Comparison of ENCODE assay signal across 24 mouse cellular contexts in genomic region chr19:48559432-48559831, GRCm38 (mm10).
A peak's percentile ranks its signal among the peaks of the same experiment; 100 is the strongest.
DNase-seq lines count a peak whose midpoint lies in the region; ATAC-seq and TF ChIP-seq lines count a peak whose summit lies in the region.
"Had no signal": no experiment of that assay in that cellular context is flagged by ENCODE, and none has a peak within 500 bp of the region (broad histone marks: within the 10 kb centered on the region; RNA-seq: fewer than 3 reads in every experiment).

No protein-coding gene starts in this region.

- DNase-seq in embryo, embryonic 10.5 days (ENCODE audit: low spot score), result peak; percentile 3
- no peak for DNase-seq in embryo, embryonic 11 days
- no peak for DNase-seq in hindbrain, embryonic 10.5 days (ENCODE audit: low spot score)
- no peak for DNase-seq in liver, postnatal 0 days
- DNase-seq: adrenal gland, adult 8-10 months; adrenal gland, postnatal 25 days; cerebellum, adult 18-20 months; cerebellum, adult 9-10 months; cerebellum, postnatal 14 days; gastrocnemius, postnatal 25 days; heart, adult 18-20 months; heart, postnatal 36 days; kidney, adult 11 months had no signal

- H3K27ac ChIP-seq in forebrain, embryonic 16.5 days (ENCODE audit: low read length), result no peak overlapping the region
- no peak overlapping the region for H3K27ac ChIP-seq in forebrain, embryonic 15.5 days (replicated peaks)
- no peak overlapping the region for H3K27ac ChIP-seq in hindbrain, embryonic 13.5 days
- no peak overlapping the region for H3K27ac ChIP-seq in hindbrain, embryonic 10.5 days
- no peak overlapping the region for H3K27ac ChIP-seq in liver, postnatal 0 days (ENCODE audit: low read depth)
- H3K27ac ChIP-seq: embryonic facial prominence, embryonic 10.5 days; embryonic facial prominence, embryonic 13.5 days; heart, embryonic 15.5 days; hindbrain, embryonic 15.5 days; intestine, embryonic 15.5 days had no signal

- peak; percentile 12; the same call in 1 of the 2 replicates for ATAC-seq in forebrain, embryonic 16.5 days
- ATAC-seq in forebrain, embryonic 15.5 days (replicated peaks), result no peak
- ATAC-seq in hindbrain, embryonic 13.5 days (ENCODE audit: low FRiP score), result peak; percentile 65; the same call in 1 of the 2 replicates
- ATAC-seq in liver, postnatal 0 days, result no peak
- ATAC-seq: activated CD4-positive, CD25-positive, alpha-beta regulatory T cell, adult 4 months; intestine, embryonic 15.5 days had no signal

- no peaks in the 10 kb centered on the region for H3K27me3 ChIP-seq in forebrain, embryonic 16.5 days (replicated peaks; ENCODE audit: control insufficient read depth, insufficient read depth, low read length)
- no peaks in the 10 kb centered on the region for H3K27me3 ChIP-seq in forebrain, embryonic 15.5 days
- no peaks in the 10 kb centered on the region for H3K27me3 ChIP-seq in hindbrain, embryonic 13.5 days
- no peaks in the 10 kb centered on the region for H3K27me3 ChIP-seq in hindbrain, embryonic 10.5 days (ENCODE audit: insufficient read depth, poor library complexity, severe bottlenecking)
- no peaks in the 10 kb centered on the region for H3K27me3 ChIP-seq in liver, postnatal 0 days (ENCODE audit: insufficient read depth, low read length)
- H3K27me3 ChIP-seq: embryonic facial prominence, embryonic 13.5 days; heart, embryonic 12.5 days; heart, embryonic 15.5 days; hindbrain, embryonic 15.5 days; intestine, embryonic 15.5 days had no signal

- 50% methylated on average over 2 of the region's 2 CpGs for WGBS in forebrain, embryonic 16.5 days
- WGBS in forebrain, embryonic 15.5 days, result 60% methylated on average over 2 of the region's 2 CpGs
- 31% methylated on average over 2 of the region's 2 CpGs for WGBS in hindbrain, embryonic 13.5 days
- 64% methylated on average over 2 of the region's 2 CpGs for WGBS in hindbrain, embryonic 10.5 days
- 49% methylated on average over 2 of the region's 2 CpGs for WGBS in liver, postnatal 0 days (ENCODE audit: insufficient replicate concordance)

- no peaks in the 10 kb centered on the region for H3K9me3 ChIP-seq in forebrain, embryonic 16.5 days (ENCODE audit: control insufficient read depth, low read length)
- no peaks in the 10 kb centered on the region for H3K9me3 ChIP-seq in forebrain, embryonic 15.5 days
- H3K9me3 ChIP-seq in hindbrain, embryonic 13.5 days, result no peaks in the 10 kb centered on the region
- no peaks in the 10 kb centered on the region for H3K9me3 ChIP-seq in hindbrain, embryonic 10.5 days
- H3K9me3 ChIP-seq in liver, postnatal 0 days (ENCODE audit: low read length), result no peaks in the 10 kb centered on the region
- H3K9me3 ChIP-seq: embryonic facial prominence, embryonic 10.5 days; embryonic facial prominence, embryonic 13.5 days; heart, embryonic 12.5 days; heart, embryonic 15.5 days; hindbrain, embryonic 15.5 days; intestine, embryonic 15.5 days had no signal

- no peaks in the 10 kb centered on the region for H3K36me3 ChIP-seq in forebrain, embryonic 16.5 days (ENCODE audit: control insufficient read depth, insufficient read depth)
- no peaks in the 10 kb centered on the region for H3K36me3 ChIP-seq in forebrain, embryonic 15.5 days
- H3K36me3 ChIP-seq in hindbrain, embryonic 13.5 days, result no peaks in the 10 kb centered on the region
- no peaks in the 10 kb centered on the region for H3K36me3 ChIP-seq in hindbrain, embryonic 10.5 days
- H3K36me3 ChIP-seq in liver, postnatal 0 days (replicated peaks; ENCODE audit: insufficient read depth, low read length), result no peaks in the 10 kb centered on the region
- H3K36me3 ChIP-seq: embryonic facial prominence, embryonic 10.5 days; embryonic facial prominence, embryonic 13.5 days; heart, embryonic 12.5 days; heart, embryonic 15.5 days; hindbrain, embryonic 15.5 days; intestine, embryonic 15.5 days had no signal

- no peak overlapping the region for H3K4me2 ChIP-seq in forebrain, embryonic 16.5 days (ENCODE audit: low read length)
- no peak overlapping the region for H3K4me2 ChIP-seq in forebrain, embryonic 15.5 days (replicated peaks)
- no peak overlapping the region for H3K4me2 ChIP-seq in hindbrain, embryonic 13.5 days
- no peak overlapping the region for H3K4me2 ChIP-seq in liver, postnatal 0 days (ENCODE audit: low read depth, low read length)
- H3K4me2 ChIP-seq: embryonic facial prominence, embryonic 13.5 days; heart, embryonic 12.5 days; heart, embryonic 15.5 days; hindbrain, embryonic 15.5 days; intestine, embryonic 15.5 days had no signal

- H3K9ac ChIP-seq in forebrain, embryonic 16.5 days (replicated peaks; ENCODE audit: low read depth, low read length), result no peak overlapping the region
- no peak overlapping the region for H3K9ac ChIP-seq in forebrain, embryonic 15.5 days (replicated peaks)
- H3K9ac ChIP-seq in hindbrain, embryonic 13.5 days, result no peak overlapping the region
- no peak overlapping the region for H3K9ac ChIP-seq in liver, postnatal 0 days (replicated peaks)
- H3K9ac ChIP-seq: embryonic facial prominence, embryonic 13.5 days; heart, embryonic 12.5 days; heart, embryonic 15.5 days; hindbrain, embryonic 15.5 days; intestine, embryonic 15.5 days had no signal

- no peak for TF ChIP-seq CTCF in liver, postnatal 0 days (IDR thresholded peaks at IDR 0.05; ENCODE audit: low read depth)

- no peak for TF ChIP-seq EP300 in liver, postnatal 0 days (IDR thresholded peaks at IDR 0.05; ENCODE audit: low read depth)

- H3K4me3 ChIP-seq in forebrain, embryonic 16.5 days (replicated peaks; ENCODE audit: low read length), result no peak overlapping the region
- no peak overlapping the region for H3K4me3 ChIP-seq in forebrain, embryonic 15.5 days
- H3K4me3 ChIP-seq in hindbrain, embryonic 13.5 days, result no peak overlapping the region
- H3K4me3 ChIP-seq in hindbrain, embryonic 10.5 days, result no peak overlapping the region
- no peak overlapping the region for H3K4me3 ChIP-seq in liver, postnatal 0 days (ENCODE audit: low read depth, low read length)
- H3K4me3 ChIP-seq: embryonic facial prominence, embryonic 10.5 days; embryonic facial prominence, embryonic 13.5 days; erythroblast, embryonic 14.5 days; heart, embryonic 12.5 days; heart, embryonic 15.5 days; hindbrain, embryonic 15.5 days; intestine, embryonic 15.5 days had no signal

- H3K4me1 ChIP-seq in forebrain, embryonic 16.5 days (replicated peaks; ENCODE audit: control insufficient read depth, insufficient read depth, low read length), result no peaks in the 10 kb centered on the region
- H3K4me1 ChIP-seq in forebrain, embryonic 15.5 days, result no peaks in the 10 kb centered on the region
- no peaks in the 10 kb centered on the region for H3K4me1 ChIP-seq in hindbrain, embryonic 13.5 days (replicated peaks)
- no peaks in the 10 kb centered on the region for H3K4me1 ChIP-seq in hindbrain, embryonic 10.5 days (replicated peaks)
- no peaks in the 10 kb centered on the region for H3K4me1 ChIP-seq in liver, postnatal 0 days (ENCODE audit: insufficient read depth)
- H3K4me1 ChIP-seq: embryonic facial prominence, embryonic 10.5 days; embryonic facial prominence, embryonic 13.5 days; heart, embryonic 12.5 days; heart, embryonic 15.5 days; hindbrain, embryonic 15.5 days; intestine, embryonic 15.5 days had no signal

Comparison
In these comparisons a context has a peak if more than half of its experiments do, and no peak if none do; other contexts are left out.
1. ATAC-seq: peak in forebrain, embryonic 16.5 days (single experiment) and hindbrain, embryonic 13.5 days (single experiment); none in forebrain, embryonic 15.5 days (single experiment) and liver, postnatal 0 days (single experiment).